Mouse (Mus musculus): ENCODE measurements at regions not wholly inside any gene's neighbourhood (a gene's known extent, or its start where the extent isn't known, plus 50 kb on each side); places are given as distances from the start of the nearest gene placed in this dataset.

- no peak overlapping the region for H3K4me3 ChIP-seq
- no peaks in the 10 kb centered on the region for H3K9me3 ChIP-seq (replicated peaks)
- H3K4me2 ChIP-seq = no peak overlapping the region
- WGBS = 13% methylated on average over 2 of the region's 2 CpGs
- H3K27ac ChIP-seq (ENCODE audit: poor library complexity, severe bottlenecking) = no peak overlapping the region
- no peak overlapping the region for H3K9ac ChIP-seq
- peaks cover 5% of the 10 kb centered on the region; the same call in 1 of the 2 replicates for H3K4me1 ChIP-seq (replicated peaks)
- H3K36me3 ChIP-seq = no peaks in the 10 kb centered on the region
- ATAC-seq (ENCODE audit: insufficient number of reproducible peaks, low FRiP score) = no peak
- H3K27me3 ChIP-seq (replicated peaks) = 0 out of 2 replicates have a peak, but pooled peaks cover 2% of the 10 kb centered on the region
These were observed 591.8 kb upstream of the Plxna2 start for GRCm38 (mm10) chr1:194026213-194026612.

- no peak for ATAC-seq (ENCODE audit: insufficient number of reproducible peaks, low FRiP score)
- no peak overlapping the region for H3K9ac ChIP-seq
- no peaks in the 10 kb centered on the region for H3K4me1 ChIP-seq (replicated peaks)
- H3K27me3 ChIP-seq (replicated peaks) = no peaks in the 10 kb centered on the region
- H3K9me3 ChIP-seq (replicated peaks) = no peaks in the 10 kb centered on the region
- H3K36me3 ChIP-seq = no peaks in the 10 kb centered on the region
- H3K27ac ChIP-seq (ENCODE audit: poor library complexity, severe bottlenecking) = no peak overlapping the region
- no peak overlapping the region for H3K4me3 ChIP-seq
- H3K4me2 ChIP-seq = no peak overlapping the region
These were observed 598.7 kb upstream of the Plxna2 start for GRCm38 (mm10) chr1:194019282-194019681.

- Histone ChIP-seq H3K4me2 (no peak overlapping the region), H3K4me3 (no peak overlapping the region), H3K36me3 (no peaks in the 10 kb centered on the region), H3K27ac (ENCODE audit: poor library complexity, severe bottlenecking) (no peak overlapping the region), H3K27me3 (replicated peaks) (no peaks in the 10 kb centered on the region), H3K4me1 (replicated peaks) (no peaks in the 10 kb centered on the region), H3K9me3 (replicated peaks) (no peaks in the 10 kb centered on the region), H3K9ac (no peak overlapping the region)
- ATAC-seq (ENCODE audit: insufficient number of reproducible peaks, low FRiP score) = no peak
- 78% methylated on average over 2 of the region's 2 CpGs for WGBS
These were observed 622.1 kb upstream of the Camk1g start for GRCm38 (mm10) chr1:193992226-193992625.

GRCm38 (mm10) chr1:193989956-193990675 is 620.0 kb upstream of the Camk1g start:
- no peak overlapping the region for H3K27ac ChIP-seq (ENCODE audit: poor library complexity, severe bottlenecking)
- no peak overlapping the region for H3K9ac ChIP-seq
- WGBS = 70% methylated on average over 10 of the region's 10 CpGs
- no peaks in the 10 kb centered on the region for H3K27me3 ChIP-seq (replicated peaks)
- no peak for ATAC-seq (ENCODE audit: insufficient number of reproducible peaks, low FRiP score)
- no peak overlapping the region for H3K4me3 ChIP-seq
- H3K4me1 ChIP-seq (replicated peaks) = no peaks in the 10 kb centered on the region
- no peaks in the 10 kb centered on the region for H3K9me3 ChIP-seq (replicated peaks)
- H3K4me2 ChIP-seq = no peak overlapping the region
- no peaks in the 10 kb centered on the region for H3K36me3 ChIP-seq

- no peak for ATAC-seq (ENCODE audit: insufficient number of reproducible peaks, low FRiP score)
- Histone ChIP-seq H3K9ac (no peak overlapping the region), H3K36me3 (no peaks in the 10 kb centered on the region), H3K4me2 (no peak overlapping the region), H3K27ac (ENCODE audit: poor library complexity, severe bottlenecking) (no peak overlapping the region), H3K4me3 (no peak overlapping the region), H3K9me3 (replicated peaks) (no peaks in the 10 kb centered on the region), H3K27me3 (replicated peaks) (no peaks in the 10 kb centered on the region), H3K4me1 (replicated peaks) (no peaks in the 10 kb centered on the region)
- WGBS = 40% methylated on average over 17 of the region's 17 CpGs
These were observed 619.1 kb upstream of the Camk1g start for GRCm38 (mm10) chr1:193988970-193989904.

- 63% methylated on average over 4 of the region's 4 CpGs for WGBS
- no peaks in the 10 kb centered on the region for H3K4me1 ChIP-seq (replicated peaks)
- H3K9ac ChIP-seq = no peak overlapping the region
These were observed 610.5 kb upstream of the Camk1g start for GRCm38 (mm10) chr1:193980571-193980970.

GRCm38 (mm10) chr1:193971537-193971936 is 601.4 kb upstream of the Camk1g start:
- H3K9me3 ChIP-seq (replicated peaks) = no peaks in the 10 kb centered on the region
- no peak overlapping the region for H3K4me3 ChIP-seq
- H3K36me3 ChIP-seq = no peaks in the 10 kb centered on the region
- no peak overlapping the region for H3K4me2 ChIP-seq
- H3K27ac ChIP-seq (ENCODE audit: poor library complexity, severe bottlenecking) = no peak overlapping the region
- no peak for ATAC-seq (ENCODE audit: insufficient number of reproducible peaks, low FRiP score)
- H3K4me1 ChIP-seq (replicated peaks) = no peaks in the 10 kb centered on the region
- 67% methylated on average over 1 of the region's 1 CpGs for WGBS
- no peak overlapping the region for H3K9ac ChIP-seq
- H3K27me3 ChIP-seq (replicated peaks) = no peaks in the 10 kb centered on the region

More at GRCm38 (mm10) chr1:193980571-193980970, 610.5 kb upstream of the Camk1g start:
- Histone ChIP-seq H3K27ac (ENCODE audit: poor library complexity, severe bottlenecking) (no peak overlapping the region), H3K9me3 (replicated peaks) (no peaks in the 10 kb centered on the region), H3K4me2 (no peak overlapping the region), H3K4me3 (no peak overlapping the region), H3K36me3 (no peaks in the 10 kb centered on the region), H3K27me3 (replicated peaks) (peaks cover 9% of the 10 kb centered on the region; the same call in 1 of the 2 replicates)
- ATAC-seq (ENCODE audit: insufficient number of reproducible peaks, low FRiP score) = no peak

- no peak overlapping the region for H3K27ac ChIP-seq (ENCODE audit: poor library complexity, severe bottlenecking)
- no peaks in the 10 kb centered on the region for H3K27me3 ChIP-seq (replicated peaks)
- no peaks in the 10 kb centered on the region for H3K4me1 ChIP-seq (replicated peaks)
- no peaks in the 10 kb centered on the region for H3K36me3 ChIP-seq
- H3K4me3 ChIP-seq = no peak overlapping the region
- no peak for ATAC-seq (ENCODE audit: insufficient number of reproducible peaks, low FRiP score)
- no peak overlapping the region for H3K4me2 ChIP-seq
- 53% methylated on average over 4 of the region's 4 CpGs for WGBS
- no peak overlapping the region for H3K9ac ChIP-seq
- H3K9me3 ChIP-seq (replicated peaks) = no peaks in the 10 kb centered on the region
These were observed 599.3 kb upstream of the Camk1g start for GRCm38 (mm10) chr1:193969264-193969908.

GRCm38 (mm10) chr1:193967957-193968926 is 598.1 kb upstream of the Camk1g start:
- Histone ChIP-seq H3K4me2 (no peak overlapping the region), H3K9ac (no peak overlapping the region), H3K4me3 (no peak overlapping the region), H3K9me3 (replicated peaks) (no peaks in the 10 kb centered on the region), H3K27me3 (replicated peaks) (no peaks in the 10 kb centered on the region), H3K36me3 (no peaks in the 10 kb centered on the region), H3K4me1 (replicated peaks) (no peaks in the 10 kb centered on the region), H3K27ac (ENCODE audit: poor library complexity, severe bottlenecking) (no peak overlapping the region)
- WGBS = 80% methylated on average over 4 of the region's 4 CpGs
- ATAC-seq (ENCODE audit: insufficient number of reproducible peaks, low FRiP score) = no peak
